Mouse (Mus musculus) MEL (cell line): Measurements from ENCODE around the gene Phlda1. TPM values are rescaled to one million over a fixed set of nuclear protein-coding genes. Genes with fewer than 3 reads are reported as not detected.

Experiments used
- DNase-seq: peaks from one replicate; pipeline ENCODE4 v3.0.0; 2011; ENCODE audit warnings: low read depth, low spot score
- H3K27ac ChIP-seq: 2 replicates; pipeline ENCODE4 v1.5.1; 2012; ENCODE audit warnings: low read depth, mild to moderate bottlenecking, control low read depth, low read length, moderate library complexity; ENCODE audit not compliant: control insufficient read depth
- H3K27me3 ChIP-seq, 2 experiments: fragments of 150-350 bp in 1 of 2; sonication (generic) in 1 of 2; 2 replicates each; pipeline ENCODE4 v1.6.1; 2012; ENCODE audit warnings: low read length in 2 of 2, mild to moderate bottlenecking in 2 of 2, improper control_type of control experiment in 1 of 2, moderate library complexity in 1 of 2; ENCODE audit not compliant: insufficient read depth in 2 of 2, control insufficient read depth in 1 of 2
- H3K36me3 ChIP-seq, 2 experiments: 2 replicates each; pipeline ENCODE4 v1.6.1; 2012 to 2014; ENCODE audit warnings: low read length in 2 of 2, improper control_type of control experiment in 1 of 2, inconsistent platforms in 1 of 2, mild to moderate bottlenecking in 1 of 2; ENCODE audit not compliant: insufficient read depth in 2 of 2, control insufficient read depth in 1 of 2
- H3K4me1 ChIP-seq, 2 experiments: fragments of 150-350 bp in 1 of 2; sonication (generic) in 1 of 2; 2 replicates each; pipeline ENCODE4 v1.6.1; 2012; ENCODE audit warnings: low read length in 2 of 2, improper control_type of control experiment in 1 of 2, mild to moderate bottlenecking in 1 of 2; ENCODE audit not compliant: insufficient read depth in 2 of 2, control insufficient read depth in 1 of 2
- H3K4me3 ChIP-seq, 2 experiments: fragments of 150-350 bp in 1 of 2; sonication (generic) in 1 of 2; 2 replicates each; pipeline ENCODE4 v1.5.1; 2012; ENCODE audit warnings: low read depth in 2 of 2, low read length in 2 of 2, mild to moderate bottlenecking in 2 of 2, moderate library complexity in 2 of 2, control low read depth in 1 of 2, improper control_type of control experiment in 1 of 2; ENCODE audit not compliant: control insufficient read depth in 1 of 2, insufficient read depth in 1 of 2
- H3K79me2 ChIP-seq: 2 replicates; pipeline ENCODE4 v1.6.1; 2012; ENCODE audit warnings: mild to moderate bottlenecking, low read length, moderate library complexity; ENCODE audit not compliant: control insufficient read depth, poor library complexity, insufficient read depth
- H3K9ac ChIP-seq: 2 replicates; pipeline ENCODE4 v1.6.1; 2012; ENCODE audit warnings: low read depth, mild to moderate bottlenecking, control low read depth, low read length, moderate library complexity; ENCODE audit not compliant: control insufficient read depth, poor library complexity, severe bottlenecking
- H3K9me3 ChIP-seq: fragments of 150-350 bp; sonication (generic); replicated peaks from 2 replicates; pipeline ENCODE4 v1.6.1; 2012; ENCODE audit warnings: mild to moderate bottlenecking, low read length, improper control_type of control experiment, moderate library complexity; ENCODE audit not compliant: insufficient read depth
- BHLHE40 ChIP-seq: IDR thresholded peaks from 2 replicates; pipeline ENCODE4 v1.6.1; 2012; ENCODE audit warnings: low read depth, mild to moderate bottlenecking, inconsistent platforms, low read length, improper control_type of control experiment, borderline replicate concordance
- CHD1 ChIP-seq: IDR thresholded peaks from 2 replicates; pipeline ENCODE4 v1.6.1; 2012; ENCODE audit warnings: low read depth, mild to moderate bottlenecking, inconsistent platforms, low read length, improper control_type of control experiment
- CHD2 ChIP-seq: IDR thresholded peaks from 2 replicates; pipeline ENCODE4 v1.6.1; 2011; ENCODE audit warnings: low read length, improper control_type of control experiment
- ELF1 ChIP-seq: IDR thresholded peaks from 2 replicates; pipeline ENCODE4 v1.6.1; 2014; ENCODE audit warnings: low read depth, mild to moderate bottlenecking, inconsistent platforms, low read length, improper control_type of control experiment, moderate library complexity
- ETS1 ChIP-seq: IDR thresholded peaks from 2 replicates; pipeline ENCODE4 v1.6.1; 2012; ENCODE audit warnings: low read depth, mild to moderate bottlenecking, inconsistent platforms, low read length, improper control_type of control experiment, moderate library complexity
- GABPA ChIP-seq: IDR thresholded peaks from 2 replicates; pipeline ENCODE4 v1.6.1; 2012; ENCODE audit warnings: low read depth, mild to moderate bottlenecking, inconsistent platforms, low read length, improper control_type of control experiment, moderate library complexity
- GATA1 ChIP-seq: IDR thresholded peaks from 2 replicates; pipeline ENCODE4 v1.6.1; 2011; ENCODE audit warnings: low read depth, low read length, improper control_type of control experiment
- JUND ChIP-seq: IDR thresholded peaks from 2 replicates; pipeline ENCODE4 v1.6.1; 2011; ENCODE audit warnings: low read depth, mild to moderate bottlenecking, improper control_type of control experiment, low read length
- KAT2A ChIP-seq: conservative IDR thresholded peaks from 2 replicates; pipeline ENCODE4 v1.6.1; 2012; ENCODE audit warnings: low read depth, low read length, improper control_type of control experiment, inconsistent platforms
- MAX ChIP-seq: IDR thresholded peaks from 2 replicates; pipeline ENCODE4 v1.6.1; 2011; ENCODE audit warnings: low read length, improper control_type of control experiment
- MAZ ChIP-seq: IDR thresholded peaks from 2 replicates; pipeline ENCODE4 v1.6.1; 2012; ENCODE audit warnings: low read depth, mild to moderate bottlenecking, inconsistent platforms, low read length, improper control_type of control experiment
- MEF2A ChIP-seq: IDR thresholded peaks from 2 replicates; pipeline ENCODE4 v1.6.1; 2014; ENCODE audit warnings: low read depth, mild to moderate bottlenecking, inconsistent platforms, low read length, improper control_type of control experiment; ENCODE audit not compliant: poor library complexity, insufficient replicate concordance, severe bottlenecking; ENCODE audit errors: extremely low read depth
- MXI1 ChIP-seq: IDR thresholded peaks from 2 replicates; pipeline ENCODE4 v1.6.1; 2011; ENCODE audit warnings: mild to moderate bottlenecking, low read depth, low read length, improper control_type of control experiment
- MYB ChIP-seq: IDR thresholded peaks from 2 replicates; pipeline ENCODE4 v1.6.1; 2011; ENCODE audit warnings: mild to moderate bottlenecking, low read depth, low read length, improper control_type of control experiment
- MYC ChIP-seq: IDR thresholded peaks from 2 replicates; pipeline ENCODE4 v1.6.1; 2011; ENCODE audit warnings: low read depth, mild to moderate bottlenecking, low read length, improper control_type of control experiment, moderate library complexity
- NELFE ChIP-seq: IDR thresholded peaks from 2 replicates; pipeline ENCODE4 v1.6.1; 2011; ENCODE audit warnings: low read depth, low read length, improper control_type of control experiment
- NRF1 ChIP-seq: IDR thresholded peaks from 2 replicates; pipeline ENCODE4 v1.6.1; 2014; ENCODE audit warnings: low read depth, mild to moderate bottlenecking, inconsistent platforms, low read length, improper control_type of control experiment, moderate library complexity; ENCODE audit not compliant: poor library complexity, insufficient read depth, severe bottlenecking
- POLR2A ChIP-seq, 2 experiments: IDR thresholded peaks; 2 replicates each; pipeline ENCODE4 v1.6.1; 2011 to 2012; ENCODE audit warnings: low read length in 2 of 2, mild to moderate bottlenecking in 2 of 2, control low read depth in 1 of 2, improper control_type of control experiment in 1 of 2, low read depth in 1 of 2, moderate library complexity in 1 of 2; ENCODE audit not compliant: control insufficient read depth in 1 of 2, insufficient read depth in 1 of 2, poor library complexity in 1 of 2
- POLR2AphosphoS5 ChIP-seq: IDR thresholded peaks from 2 replicates; pipeline ENCODE4 v1.6.1; 2012; ENCODE audit warnings: low read depth, borderline replicate concordance, mild to moderate bottlenecking, inconsistent platforms, low read length, moderate library complexity, mixed read lengths
- RAD21 ChIP-seq: IDR thresholded peaks from 2 replicates; pipeline ENCODE4 v1.6.1; 2011; ENCODE audit warnings: mild to moderate bottlenecking, low read depth, low read length, improper control_type of control experiment
- SMC3 ChIP-seq: IDR thresholded peaks from 2 replicates; pipeline ENCODE4 v1.6.1; 2011; ENCODE audit warnings: low read depth, low read length, improper control_type of control experiment
- TAL1 ChIP-seq: IDR thresholded peaks from 2 replicates; pipeline ENCODE4 v1.6.1; 2012; ENCODE audit warnings: mild to moderate bottlenecking, inconsistent platforms, low read length, moderate library complexity, mixed read lengths
- TCF12 ChIP-seq: IDR thresholded peaks from 2 replicates; pipeline ENCODE4 v1.6.1; 2014; ENCODE audit warnings: low read depth, mild to moderate bottlenecking, inconsistent platforms, low read length, improper control_type of control experiment, moderate library complexity
- UBTF ChIP-seq: IDR thresholded peaks from 2 replicates; pipeline ENCODE4 v1.6.1; 2012; ENCODE audit warnings: low read depth, mild to moderate bottlenecking, inconsistent platforms, low read length, improper control_type of control experiment, moderate library complexity, borderline replicate concordance; ENCODE audit not compliant: insufficient read depth
- ZC3H11A ChIP-seq: IDR thresholded peaks from 2 replicates; pipeline ENCODE4 v1.6.1; 2012; ENCODE audit warnings: low read depth, mild to moderate bottlenecking, inconsistent platforms, low read length, improper control_type of control experiment
- ZKSCAN1 ChIP-seq: IDR thresholded peaks from 2 replicates; pipeline ENCODE4 v1.6.1; 2012; ENCODE audit warnings: low read depth, mild to moderate bottlenecking, inconsistent platforms, low read length, improper control_type of control experiment, moderate library complexity
- ZMIZ1 ChIP-seq: IDR thresholded peaks from 2 replicates; pipeline ENCODE4 v1.6.1; 2012; ENCODE audit warnings: low read depth, mild to moderate bottlenecking, inconsistent platforms, low read length, improper control_type of control experiment, moderate library complexity
- ZNF384 ChIP-seq: IDR thresholded peaks from 2 replicates; pipeline ENCODE4 v1.6.1; 2012; ENCODE audit warnings: low read depth, mild to moderate bottlenecking, inconsistent platforms, low read length, improper control_type of control experiment
- polyA plus RNA-seq, 2 experiments: library from polyadenylated mRNA; stranded (reverse) in 1 of 2; unstranded in 1 of 2; fragments of >175 nt in 1 of 2; fragments of >200 nt in 1 of 2; gene quantifications; 2 replicates each; pipeline versions ENCODE4 v1.2.1 to v1.2.4; 2012; ENCODE audit warnings: low replicate concordance in 2 of 2, low read depth in 1 of 2; ENCODE audit not compliant: insufficient read length in 2 of 2, insufficient read depth in 1 of 2, missing spikeins in 1 of 2
- total RNA-seq: library from RNA; depleted of rRNA; stranded (reverse); fragments of 300-350 nt; gene quantifications from 2 replicates; pipeline ENCODE4 v1.2.3, GENCODE M21; 2012

Phlda1 gene
- total and polyA plus RNA-seq, 3 experiments: 0.27 to 3.4 TPM; not detected in 1

DNA sequence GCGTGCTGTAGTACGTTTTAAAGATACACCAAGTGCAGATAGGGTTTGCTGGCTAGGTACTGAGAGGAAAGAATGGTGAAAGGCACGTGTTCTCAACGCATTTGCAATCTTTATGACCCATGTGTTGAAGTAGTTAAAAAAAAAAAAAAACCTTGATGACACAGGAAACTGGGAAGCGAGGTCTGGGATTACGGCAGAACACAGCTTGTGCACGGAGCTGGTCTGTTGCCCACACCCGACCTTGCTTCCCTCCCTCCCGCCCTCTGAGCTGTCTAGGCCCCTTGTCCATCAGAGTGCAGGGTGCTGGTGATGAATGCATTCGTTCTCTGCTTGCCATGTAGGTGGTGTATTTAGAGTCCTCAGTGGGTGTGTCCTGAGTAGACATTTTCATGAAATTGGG lies 2.4 kb upstream of the Phlda1 start:
- Histone ChIP-seq H3K79me2 (no peaks in the 10 kb centered on the region; the same call in 1 of the 2 replicates), H3K9me3 (no peaks in the 10 kb centered on the region), H3K9ac (no peak overlapping the region), H3K4me1 (no peaks in the 10 kb centered on the region), H3K27ac (no peak overlapping the region), H3K27me3 (no peaks in the 10 kb centered on the region), H3K36me3 (peaks cover 0 to 4% of the 10 kb centered on the region in 2 experiments; a peak in 2 of 4 replicates), H3K4me3 (no peak overlapping the region)
- no peak for TF ChIP-seq ZMIZ1
- no peak for TF ChIP-seq MXI1
- TF ChIP-seq JUND: no peak
- TF ChIP-seq SMC3: no peak
- no peak for TF ChIP-seq MAX
- no peak for TF ChIP-seq ZNF384
- TF ChIP-seq GABPA: no peak
- no peak for TF ChIP-seq ZKSCAN1
- TF ChIP-seq POLR2A (IDR thresholded peaks at IDR 0.05; ENCODE audit: control insufficient read depth in 1 of 2, insufficient read depth in 1 of 2, low read depth in 1 of 2, low read length in 2 of 2, poor library complexity in 1 of 2): no peak
- DNase-seq: peak; percentile 20

DNA sequence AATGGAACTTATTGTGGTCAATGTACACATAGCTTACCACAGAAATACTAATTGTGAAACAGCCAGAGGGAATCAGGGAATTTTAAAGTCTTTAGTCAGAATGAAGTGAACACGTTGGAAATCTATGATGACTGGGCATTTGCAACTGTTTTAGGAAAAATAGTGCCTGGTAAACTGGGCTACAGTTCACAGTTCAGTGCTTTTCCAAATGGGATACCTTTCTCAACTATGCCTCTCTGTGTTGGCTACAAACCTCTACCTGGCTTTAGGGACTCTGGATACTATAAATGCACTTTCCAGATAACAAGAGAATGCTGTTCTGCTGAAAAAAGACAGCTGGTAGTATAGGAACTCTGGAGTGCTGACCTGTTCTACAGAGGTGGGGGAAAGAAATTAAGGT lies 1.5 kb upstream of the Phlda1 start:
- Histone ChIP-seq H3K36me3 (peaks cover 0 to 4% of the 10 kb centered on the region in 2 experiments; a peak in 2 of 4 replicates), H3K4me1 (no peaks in the 10 kb centered on the region), H3K27me3 (no peaks in the 10 kb centered on the region)

DNA sequence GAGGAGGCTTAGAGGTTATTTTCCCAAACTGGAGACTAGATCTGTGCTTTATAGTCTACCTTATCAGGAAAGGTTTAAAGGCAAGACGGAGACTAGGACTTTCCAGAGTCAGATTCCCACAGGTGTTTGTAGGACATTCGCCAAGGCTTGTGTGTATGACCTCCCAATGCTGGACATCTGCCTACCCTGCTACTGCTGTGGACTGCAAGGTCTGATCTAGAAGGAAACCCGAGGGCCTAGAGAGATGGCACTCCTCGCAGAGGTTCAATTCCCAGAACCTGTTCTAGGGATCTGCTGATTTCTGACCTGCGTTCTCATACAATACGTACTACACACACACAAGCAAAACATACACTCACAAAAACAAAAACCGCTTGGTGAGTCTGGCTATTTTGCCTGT lies 680 bp upstream of the Phlda1 start:
- Histone ChIP-seq H3K9me3 (no peaks in the 10 kb centered on the region), H3K27ac (no peak overlapping the region), H3K36me3 (peaks cover 0 to 4% of the 10 kb centered on the region in 2 experiments; a peak in 2 of 4 replicates), H3K79me2 (no peaks in the 10 kb centered on the region; the same call in 1 of the 2 replicates), H3K9ac (peak overlapping the region; percentile 95), H3K4me3 (peak overlapping the region in 1 of 2 experiments; percentile 73; a peak in 2 of 4 replicates), H3K4me1 (no peaks in the 10 kb centered on the region), H3K27me3 (no peaks in the 10 kb centered on the region)
- TF ChIP-seq KAT2A (no peak), RAD21 (no peak), MAX (no peak), GABPA (no peak), CHD2 (no peak), ETS1 (no peak), SMC3 (no peak), ZNF384 (no peak), POLR2AphosphoS5 (no peak), NRF1 (no peak), ELF1 (no peak), MYC (no peak), JUND (no peak)
- no peak for DNase-seq

More for the DNA sequence above, 1.5 kb upstream of the Phlda1 start:
- no peak for TF ChIP-seq JUND
- TF ChIP-seq TCF12: no peak
- no peak for TF ChIP-seq ZC3H11A
- TF ChIP-seq NELFE: no peak
- no peak for TF ChIP-seq UBTF
- no peak for TF ChIP-seq ZNF384
- TF ChIP-seq MAZ: no peak
- no peak for TF ChIP-seq GATA1
- no peak for TF ChIP-seq MYB
- TF ChIP-seq TAL1: no peak
- TF ChIP-seq MEF2A: no peak
- no peak for TF ChIP-seq BHLHE40
- TF ChIP-seq GABPA: no peak
- no peak for TF ChIP-seq CHD1
- TF ChIP-seq POLR2A (IDR thresholded peaks at IDR 0.05; ENCODE audit: control insufficient read depth in 1 of 2, insufficient read depth in 1 of 2, low read depth in 1 of 2, low read length in 2 of 2, poor library complexity in 1 of 2): no peak
- TF ChIP-seq, all 39 proteins: peak for 0
- H3K27ac ChIP-seq: no peak overlapping the region
- H3K9me3 ChIP-seq: no peaks in the 10 kb centered on the region
- H3K4me3 ChIP-seq: no peak overlapping the region
- H3K79me2 ChIP-seq: no peaks in the 10 kb centered on the region; the same call in 1 of the 2 replicates
- H3K9ac ChIP-seq: no peak overlapping the region
- no peak for DNase-seq
